Mouse (Mus musculus) midbrain, embryonic 12.5 days (tissue): ENCODE measurements around the gene Hyal2. TPM values are rescaled to one million over a fixed set of nuclear protein-coding genes. Genes with fewer than 3 reads are reported as not detected.

Experiments
- polyA plus RNA-seq: library from polyadenylated mRNA; unstranded; fragments of >200 nt; fragmentation: Nextera tagmentation; extraction: Ambion mirVana; gene quantifications from 2 replicates; pipeline ENCODE4 v1.2.1, GENCODE M21; 2016

Hyal2 gene
- polyA plus RNA-seq, 1 experiment from 2014 or later, result 116 TPM

Other genes with a start within 250 kb of the Hyal2 start
- 13.3 and 14.9 TPM in 2 replicates for gene Hemk1, start 229.6 kb upstream of the Hyal2 start, polyA plus RNA-seq
- 3.1 and 4.2 TPM in 2 replicates for gene 6430571L13Rik, start 227.3 kb upstream of the Hyal2 start, polyA plus RNA-seq
- gene Cacna2d2, start 168.3 kb upstream of the Hyal2 start, polyA plus RNA-seq, result 3.7 and 4.1 TPM in 2 replicates
- gene Tmem115, start 34.0 kb upstream of the Hyal2 start, polyA plus RNA-seq, result 43.6 TPM in 2 replicates
- gene Cyb561d2, start 25.8 kb upstream of the Hyal2 start, polyA plus RNA-seq, result 19.3 and 19.4 TPM in 2 replicates
- gene Nprl2, start 25.7 kb upstream of the Hyal2 start, polyA plus RNA-seq, result 48.1 and 48.4 TPM in 2 replicates
- gene Zmynd10, start 20.6 kb upstream of the Hyal2 start, polyA plus RNA-seq, result 1.1 and 2.6 TPM in 2 replicates
- gene Rassf1, start 16.4 kb upstream of the Hyal2 start, polyA plus RNA-seq, result 43.6 and 48.9 TPM in 2 replicates
- 90.1 and 95.0 TPM in 2 replicates for gene Tusc2, start 4.7 kb upstream of the Hyal2 start, polyA plus RNA-seq
- gene Hyal1, start 9.0 kb downstream of the Hyal2 start, polyA plus RNA-seq, result 9.0 and 10.1 TPM in 2 replicates
- gene Naa80, start 10.9 kb downstream of the Hyal2 start, polyA plus RNA-seq, result 14.5 and 14.7 TPM in 2 replicates
- 0.41 and 1.1 TPM in 2 replicates for gene Hyal3, start 12.9 kb downstream of the Hyal2 start, polyA plus RNA-seq
- 20.1 and 21.1 TPM in 2 replicates for gene Ifrd2, start 19.7 kb downstream of the Hyal2 start, polyA plus RNA-seq
- 3.2 TPM in 2 replicates for gene Sema3b, start 41.3 kb downstream of the Hyal2 start, polyA plus RNA-seq
- 635 and 641 TPM in 2 replicates for gene Gnai2, start 67.4 kb downstream of the Hyal2 start, polyA plus RNA-seq
- 13.9 and 14.8 TPM in 2 replicates for gene Slc38a3, start 101.6 kb downstream of the Hyal2 start, polyA plus RNA-seq
- 1.9 and 2.7 TPM in 2 replicates for gene Gnat1, start 111.8 kb downstream of the Hyal2 start, polyA plus RNA-seq
- gene Sema3f, start 142.5 kb downstream of the Hyal2 start, polyA plus RNA-seq, result 30.6 and 33.7 TPM in 2 replicates
- 266 and 271 TPM in 2 replicates for gene Rbm5, start 203.1 kb downstream of the Hyal2 start, polyA plus RNA-seq